Mouse (Mus musculus) hindbrain, postnatal 0 days (tissue): ENCODE data around the gene Lyl1. TPM values are rescaled to one million over a fixed set of nuclear protein-coding genes. Genes with fewer than 3 reads are reported as not detected.
A peak's percentile ranks its signal among the peaks of the same experiment; 100 is the strongest.
"Not testable (repeated sequence)": the region's sequence is repeated elsewhere in the genome, so short reads cannot be mapped to it uniquely, and the experiment has no call there.

Experiments
- ATAC-seq: fragments of 200-750 bp; cut with Nextera tagmentation; 2 replicates; pipeline ENCODE4 v1.8.0; 2017; ENCODE audit warnings: mild to moderate bottlenecking, moderate TSS enrichment, moderate library complexity
- DNase-seq: peaks from one replicate; pipeline ENCODE4 v3.0.0-alpha.2; 2015; ENCODE audit warnings: low spot score
- H3K27ac ChIP-seq: fragments of 300-500 bp; sonication (generic); 2 replicates; pipeline ENCODE4 v1.5.1; 2014; ENCODE audit warnings: mild to moderate bottlenecking
- H3K27me3 ChIP-seq: fragments of 300-500 bp; sonication (generic); 2 replicates; pipeline ENCODE4 v1.6.1; 2014; ENCODE audit warnings: low read length, mixed read lengths; ENCODE audit not compliant: insufficient read depth
- H3K36me3 ChIP-seq: fragments of 300-500 bp; sonication (generic); 2 replicates; pipeline ENCODE4 v1.6.1; 2014; ENCODE audit warnings: low read length, mixed read lengths; ENCODE audit not compliant: insufficient read depth
- H3K4me1 ChIP-seq: fragments of 300-500 bp; sonication (generic); 2 replicates; pipeline ENCODE4 v1.6.1; 2014; ENCODE audit warnings: antibody characterized with exemption, low read length, mixed read lengths; ENCODE audit not compliant: insufficient read depth
- H3K4me2 ChIP-seq: fragments of 300-500 bp; sonication (generic); 2 replicates; pipeline ENCODE4 v1.6.1; 2014; ENCODE audit warnings: low read depth, mild to moderate bottlenecking, low read length, moderate library complexity, mixed read lengths
- H3K4me3 ChIP-seq: fragments of 300-500 bp; sonication (generic); 2 replicates; pipeline ENCODE4 v1.5.1; 2014; ENCODE audit warnings: low read length
- H3K9ac ChIP-seq: fragments of 300-500 bp; sonication (generic); replicated peaks from 2 replicates; pipeline ENCODE4 v1.6.1; 2014; ENCODE audit warnings: mild to moderate bottlenecking, low read length, moderate library complexity, mixed read lengths
- H3K9me3 ChIP-seq: fragments of 300-500 bp; sonication (generic); 2 replicates; pipeline ENCODE4 v1.6.1; 2016; ENCODE audit warnings: low read length, mixed read lengths
- CTCF ChIP-seq: IDR thresholded peaks from 2 replicates; pipeline ENCODE4 v1.5.1; 2016; ENCODE audit warnings: antibody characterized with exemption, control low read depth, low read depth
- WGBS: fragments of 180-500 bp; shearing (Covaris S2); extraction: QIAGEN DNeasy Blood & Tissue Kit; methylation state at CpG from one replicate; pipeline ENCODE4 v1.1.7; 2014; 5-methylcytosine and 5-hydroxymethylcytosine counted together
- polyA plus RNA-seq: library from polyadenylated mRNA; unstranded; fragments of >200 nt; fragmentation: Nextera tagmentation; extraction: Ambion mirVana; gene quantifications from 2 replicates; pipeline ENCODE4 v1.2.1, GENCODE M21; 2015
- total RNA-seq: library from RNA; depleted of rRNA; stranded (reverse); fragments of >200 nt; gene quantifications from 2 replicates; pipeline ENCODE4 v1.2.3, GENCODE M21; 2014

The Lyl1 gene
- total and polyA plus RNA-seq, 2 experiments from 2014 or later = 1.7 to 2.0 TPM

DNA sequence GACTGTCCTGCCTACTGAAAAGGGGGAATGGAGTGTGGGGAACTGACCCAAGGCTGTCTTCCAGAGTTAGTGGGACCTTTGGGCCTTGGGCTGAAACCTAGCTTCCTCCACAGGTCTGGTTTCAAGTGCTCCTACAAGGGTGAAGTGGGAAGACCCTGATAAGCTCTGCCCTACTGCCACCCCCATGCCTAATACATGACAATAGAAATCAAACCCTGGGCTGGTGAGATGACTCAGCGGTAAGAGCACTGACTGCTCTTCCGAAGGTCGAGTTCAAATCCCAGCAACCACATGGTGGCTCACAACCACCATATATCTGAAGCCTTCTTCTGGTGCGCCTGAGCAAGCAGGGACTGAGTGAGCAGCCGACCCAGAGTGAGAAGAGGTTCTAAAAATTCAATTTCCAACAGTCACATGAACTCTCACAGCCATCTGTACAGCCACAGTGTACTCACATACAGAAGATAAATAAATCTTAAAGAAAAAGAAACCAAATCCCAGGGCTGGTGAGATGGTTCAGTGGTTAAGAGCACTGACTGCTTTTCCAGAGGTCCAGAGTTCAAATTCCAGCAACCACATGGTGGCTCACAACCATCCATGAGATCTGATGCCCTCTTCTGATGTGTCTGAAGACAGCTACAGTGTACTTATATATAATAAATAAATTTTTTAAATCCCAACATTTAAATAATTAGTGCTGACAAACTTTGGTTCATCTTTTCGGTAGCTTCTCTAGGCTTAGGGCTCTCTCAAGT lies 32.3 kb upstream of the Lyl1 start:
- ATAC-seq (no peak), DNase-seq (no peak)
- H3K36me3 ChIP-seq = peaks cover 11% of the 10 kb centered on the region
- peaks cover 4% of the 10 kb centered on the region for H3K4me1 ChIP-seq
- H3K9me3 ChIP-seq = no peaks in the 10 kb centered on the region
- no peak overlapping the region for H3K4me2 ChIP-seq
- H3K27me3 ChIP-seq = no peaks in the 10 kb centered on the region
- H3K4me3 ChIP-seq = no peak overlapping the region
- whole genome bisulfite sequencing = 82% methylated on average over 6 of the region's 6 CpGs
- no peak overlapping the region for H3K27ac ChIP-seq
- no peak for TF ChIP-seq CTCF
- no peak overlapping the region for H3K9ac ChIP-seq

DNA sequence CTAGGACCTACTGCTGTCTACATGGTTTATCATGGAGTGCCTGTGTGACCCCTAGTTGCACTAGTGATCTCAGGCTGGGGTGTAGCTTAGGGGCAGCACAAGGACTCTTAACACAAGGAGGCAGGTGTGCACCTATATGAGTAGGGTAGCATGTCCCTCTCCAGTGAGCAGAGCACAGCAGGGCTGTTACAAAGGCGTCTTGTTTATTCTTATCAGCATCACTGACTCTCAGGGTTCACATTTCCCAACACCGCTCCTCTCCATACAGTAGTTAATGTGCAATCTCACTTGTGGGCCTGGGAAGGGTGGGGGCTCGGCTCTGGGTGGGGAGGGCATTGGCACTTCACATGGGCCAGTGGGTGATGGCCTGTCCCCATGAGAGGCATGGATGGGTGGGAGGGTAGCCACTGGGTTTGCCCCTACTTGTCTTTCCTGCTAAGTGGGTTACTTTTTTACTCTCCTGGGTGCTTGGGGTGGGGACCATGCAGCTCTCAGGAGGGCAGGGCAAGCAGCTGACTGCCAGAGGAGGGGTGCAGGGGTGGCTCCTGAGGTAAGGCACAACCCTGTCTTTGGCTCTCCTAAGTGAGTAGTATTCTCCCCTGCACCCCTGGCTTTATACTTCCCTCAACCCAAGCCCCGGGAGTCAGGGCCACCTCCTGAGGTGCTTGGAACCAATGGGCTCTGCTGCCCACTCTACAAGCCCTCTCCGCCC lies 30.8 kb upstream of the Lyl1 start:
- H3K36me3 ChIP-seq = peaks cover 26% of the 10 kb centered on the region
- 88% methylated on average over 5 of the region's 5 CpGs for WGBS
- not testable (repeated sequence) for H3K9ac ChIP-seq, DNase-seq, H3K4me1 ChIP-seq, H3K4me2 ChIP-seq, H3K27me3 ChIP-seq, H3K4me3 ChIP-seq, H3K9me3 ChIP-seq, H3K27ac ChIP-seq
- ATAC-seq = 0 out of 2 replicates have a peak, but pooled peaks have one; percentile 4

DNA sequence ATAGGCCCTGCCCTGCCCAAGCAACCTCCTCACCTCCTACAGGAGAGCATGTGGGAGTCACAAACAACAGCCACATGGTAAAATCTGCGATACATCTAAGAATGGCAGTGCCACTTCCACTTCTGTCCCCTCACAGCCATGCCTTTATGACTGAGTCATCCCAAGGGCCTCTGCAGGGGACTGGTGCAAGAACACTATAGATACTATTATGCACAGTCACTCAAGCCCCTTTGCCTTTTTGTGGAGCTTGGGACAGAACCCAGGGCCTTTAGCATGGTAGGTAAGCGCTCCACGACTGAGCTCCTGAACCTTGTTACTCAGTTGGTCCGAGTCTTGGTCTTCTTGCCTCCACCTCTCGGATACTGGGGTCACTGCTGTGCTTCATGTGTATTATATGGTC lies 24.0 kb upstream of the Lyl1 start:
- H3K4me1 ChIP-seq = no peaks in the 10 kb centered on the region
- DNase-seq = no peak
- no peaks in the 10 kb centered on the region for H3K27me3 ChIP-seq
- H3K27ac ChIP-seq = no peak overlapping the region
- H3K4me2 ChIP-seq = no peak overlapping the region
- whole genome bisulfite sequencing = 91% methylated on average over 5 of the region's 5 CpGs
- H3K36me3 ChIP-seq = peaks cover 36% of the 10 kb centered on the region
- TF ChIP-seq CTCF = no peak
- ATAC-seq = no peak
- H3K9ac ChIP-seq = no peak overlapping the region
- no peak overlapping the region for H3K4me3 ChIP-seq
- no peaks in the 10 kb centered on the region for H3K9me3 ChIP-seq

DNA sequence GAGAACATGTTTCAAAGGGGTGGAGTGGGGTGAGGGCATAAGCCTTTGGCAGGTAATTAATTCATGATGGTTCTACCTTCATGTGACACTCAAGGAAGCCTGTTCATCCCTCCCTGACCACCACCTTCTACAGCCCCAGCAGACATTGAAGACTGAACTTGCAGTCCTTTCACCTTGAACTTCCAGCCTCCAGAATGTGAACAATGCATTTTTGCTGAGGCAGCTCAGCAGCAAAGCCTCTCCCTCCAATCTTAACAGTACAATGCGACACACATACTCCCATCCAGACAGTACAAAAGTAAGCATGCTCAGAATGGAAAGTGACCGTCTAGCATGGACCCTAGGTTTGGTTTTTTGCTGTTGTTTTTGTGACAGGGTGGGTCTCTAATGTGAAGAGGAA lies 19.8 kb upstream of the Lyl1 start:
- 73% methylated on average over 2 of the region's 2 CpGs for WGBS

DNA sequence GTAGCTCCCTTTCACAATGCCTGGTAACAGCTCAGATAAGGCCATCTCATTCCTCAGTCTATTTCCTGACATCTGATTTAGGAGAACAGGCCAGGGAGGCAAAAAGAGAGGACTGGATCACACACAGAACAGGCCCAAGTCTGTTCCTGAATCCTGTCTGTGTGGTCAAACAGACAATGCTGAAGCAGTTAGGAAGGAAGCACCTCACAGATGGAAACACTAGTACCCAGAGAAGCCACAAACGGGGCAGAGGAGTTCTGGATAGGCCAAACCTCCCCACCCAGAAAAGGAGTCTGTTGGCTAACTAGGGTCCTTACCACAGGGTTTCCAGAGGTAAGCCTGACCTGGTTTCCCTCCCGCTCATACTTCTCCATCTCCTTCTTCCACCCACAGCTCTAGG lies 19.0 kb upstream of the Lyl1 start:
- TF ChIP-seq CTCF = no peak
- H3K4me3 ChIP-seq = no peak overlapping the region
- H3K9ac ChIP-seq = no peak overlapping the region
- H3K27ac ChIP-seq = no peak overlapping the region
- no peak for DNase-seq
- H3K4me1 ChIP-seq = peaks cover 18% of the 10 kb centered on the region
- H3K9me3 ChIP-seq = no peaks in the 10 kb centered on the region
- H3K4me2 ChIP-seq = no peak overlapping the region
- H3K36me3 ChIP-seq = no peaks in the 10 kb centered on the region
- 89% methylated on average over 2 of the region's 2 CpGs for WGBS
- no peak for ATAC-seq
- no peaks in the 10 kb centered on the region for H3K27me3 ChIP-seq

More for the DNA sequence above, 19.8 kb upstream of the Lyl1 start:
- Histone ChIP-seq H3K36me3 (no peaks in the 10 kb centered on the region), H3K27me3 (no peaks in the 10 kb centered on the region), H3K4me2 (no peak overlapping the region), H3K9ac (no peak overlapping the region), H3K4me3 (no peak overlapping the region), H3K9me3 (no peaks in the 10 kb centered on the region), H3K4me1 (peaks cover 18% of the 10 kb centered on the region), H3K27ac (no peak overlapping the region)
- no peak for TF ChIP-seq CTCF
- ATAC-seq (no peak), DNase-seq (no peak)

DNA sequence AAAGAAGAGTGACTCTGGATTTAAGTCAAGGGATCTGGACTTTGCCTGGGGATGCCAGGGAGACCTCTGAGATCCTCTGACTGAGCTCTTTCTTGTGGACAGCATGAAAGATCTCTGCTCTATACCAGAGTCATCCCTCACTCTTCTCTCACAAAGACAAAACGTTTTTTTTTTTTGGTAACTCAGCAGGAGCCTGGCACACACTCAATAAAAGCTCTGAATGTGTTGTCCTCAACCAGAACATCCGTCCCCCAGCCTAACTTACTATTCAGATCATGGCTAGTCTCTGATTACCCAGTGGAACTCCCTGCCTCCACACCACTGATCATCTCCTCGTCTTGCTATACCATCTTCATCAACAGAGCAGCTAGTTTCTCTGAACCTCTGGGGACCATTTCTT lies 16.7 kb upstream of the Lyl1 start:
- Histone ChIP-seq H3K4me3 (no peak overlapping the region), H3K27ac (peak overlapping the region; percentile 41; the same call in 1 of the 2 replicates), H3K27me3 (no peaks in the 10 kb centered on the region), H3K4me1 (peaks cover 22% of the 10 kb centered on the region), H3K36me3 (no peaks in the 10 kb centered on the region), H3K4me2 (no peak overlapping the region), H3K9me3 (no peaks in the 10 kb centered on the region), H3K9ac (no peak overlapping the region)
- TF ChIP-seq CTCF = no peak
- WGBS = 10% methylated on average over 3 of the region's 3 CpGs
- ATAC-seq = no peak
- DNase-seq = peak; percentile 58
